Mouse (Mus musculus) C2C12 (cell line): ENCODE measurements around the gene Auts2. TPM values are rescaled to one million over a fixed set of nuclear protein-coding genes. Genes with fewer than 3 reads are reported as not detected.

ENCODE experiments used
- H3K27me3 ChIP-seq: one replicate; pipeline ENCODE4 v1.6.1; 2011; ENCODE audit not compliant: control insufficient read depth, insufficient read depth, insufficient read length
- H3K36me3 ChIP-seq: one replicate; pipeline ENCODE4 v1.6.1; 2011; ENCODE audit not compliant: control insufficient read depth, insufficient read depth
- H3K4me3 ChIP-seq: one replicate; pipeline ENCODE4 v1.5.1; 2011; ENCODE audit warnings: mild to moderate bottlenecking, control low read depth; ENCODE audit not compliant: poor library complexity, insufficient read depth, severe bottlenecking
- H3K79me2 ChIP-seq: one replicate; pipeline ENCODE4 v1.6.1; 2011; ENCODE audit not compliant: control insufficient read depth, insufficient read depth
- H3K79me3 ChIP-seq: one replicate; pipeline ENCODE4 v1.6.1; 2011; ENCODE audit warnings: low read depth, control low read depth
- H3ac ChIP-seq: one replicate; pipeline ENCODE3; 2011; ENCODE audit warnings: low read depth; ENCODE audit not compliant: control insufficient read depth, insufficient read length
- CEBPB ChIP-seq: IDR thresholded peaks from one replicate; pipeline ENCODE4 v1.6.1; 2011; ENCODE audit warnings: low read depth, mild to moderate bottlenecking, control low read depth, moderate library complexity
- CTCF ChIP-seq: IDR thresholded peaks from one replicate; pipeline ENCODE4 v1.5.1; 2011; ENCODE audit not compliant: control insufficient read depth, insufficient read depth, insufficient read length
- FOSL1 ChIP-seq: IDR thresholded peaks from one replicate; pipeline ENCODE4 v1.8.0; 2011; ENCODE audit warnings: mild to moderate bottlenecking, low read length; ENCODE audit not compliant: poor library complexity, insufficient read depth, severe bottlenecking
- MAX ChIP-seq: IDR thresholded peaks from one replicate; pipeline ENCODE4 v1.6.1; 2011; ENCODE audit warnings: mild to moderate bottlenecking, control low read depth
- MYOD1 ChIP-seq: IDR thresholded peaks from one replicate; pipeline ENCODE4 v1.6.1; 2011; ENCODE audit warnings: low read depth; ENCODE audit not compliant: control insufficient read depth, insufficient read length
- MYOG ChIP-seq: IDR thresholded peaks from one replicate; pipeline ENCODE4 v1.6.1; 2011; ENCODE audit not compliant: control insufficient read depth, insufficient read length; ENCODE audit errors: extremely low read depth
- USF1 ChIP-seq: IDR thresholded peaks from one replicate; pipeline ENCODE4 v1.6.1; 2011; ENCODE audit warnings: low read depth, mild to moderate bottlenecking, control low read depth, moderate library complexity
- polyA plus RNA-seq: library from polyadenylated mRNA; unstranded; fragments of >200 nt; fragmentation: generic; extraction: Trizol; gene quantifications from one replicate; pipeline ENCODE4 v1.2.1, GENCODE M21; 2012; ENCODE audit warnings: missing spikeins

The Auts2 gene
- polyA plus RNA-seq, 1 experiment: 8.4 TPM

GRCm38 (mm10) chr5:132200595-132200994 is 342.5 kb downstream of the Auts2 start:
- H3K4me3 ChIP-seq: no peak overlapping the region
- H3K27me3 ChIP-seq: no peaks in the 10 kb centered on the region
- H3K79me3 ChIP-seq: no peaks in the 10 kb centered on the region
- no peaks in the 10 kb centered on the region for H3K36me3 ChIP-seq
- H3K79me2 ChIP-seq: no peaks in the 10 kb centered on the region
- no peak overlapping the region for H3ac ChIP-seq
- TF ChIP-seq MYOG (no peak), CTCF (no peak), MYOD1 (no peak), USF1 (no peak), CEBPB (no peak), FOSL1 (no peak), MAX (no peak)

- no peak overlapping the region for H3K4me3 ChIP-seq
- H3K36me3 ChIP-seq: no peaks in the 10 kb centered on the region
- H3ac ChIP-seq: no peak overlapping the region
- no peak for TF ChIP-seq USF1
- no peak for TF ChIP-seq MAX
- no peak for TF ChIP-seq CEBPB
- no peak for TF ChIP-seq MYOD1
- TF ChIP-seq MYOG: no peak
- TF ChIP-seq FOSL1: no peak
- TF ChIP-seq CTCF: no peak
- no peaks in the 10 kb centered on the region for H3K79me3 ChIP-seq
- no peaks in the 10 kb centered on the region for H3K27me3 ChIP-seq
- no peaks in the 10 kb centered on the region for H3K79me2 ChIP-seq
Observed at GRCm38 (mm10) chr5:132195048-132195533, 348.1 kb downstream of the Auts2 start.

GRCm38 (mm10) chr5:132190190-132190589 is 353.0 kb downstream of the Auts2 start:
- H3ac ChIP-seq: no peak overlapping the region
- H3K36me3 ChIP-seq: no peaks in the 10 kb centered on the region
- no peak overlapping the region for H3K4me3 ChIP-seq
- H3K79me3 ChIP-seq: no peaks in the 10 kb centered on the region
- H3K79me2 ChIP-seq: no peaks in the 10 kb centered on the region
- TF ChIP-seq USF1 (no peak), CTCF (no peak), CEBPB (no peak), FOSL1 (no peak), MAX (no peak), MYOG (no peak), MYOD1 (no peak)
- H3K27me3 ChIP-seq: no peaks in the 10 kb centered on the region

GRCm38 (mm10) chr5:132186659-132187058 is 356.5 kb downstream of the Auts2 start:
- H3K79me3 ChIP-seq: no peaks in the 10 kb centered on the region
- no peak overlapping the region for H3ac ChIP-seq
- H3K79me2 ChIP-seq: no peaks in the 10 kb centered on the region
- no peaks in the 10 kb centered on the region for H3K36me3 ChIP-seq
- no peak overlapping the region for H3K4me3 ChIP-seq
- no peak for TF ChIP-seq FOSL1
- no peak for TF ChIP-seq MYOG
- H3K27me3 ChIP-seq: no peaks in the 10 kb centered on the region

- H3ac ChIP-seq: no peak overlapping the region
- H3K79me2 ChIP-seq: no peaks in the 10 kb centered on the region
- no peak overlapping the region for H3K4me3 ChIP-seq
- H3K36me3 ChIP-seq: no peaks in the 10 kb centered on the region
- no peaks in the 10 kb centered on the region for H3K79me3 ChIP-seq
- no peaks in the 10 kb centered on the region for H3K27me3 ChIP-seq
- no peak for TF ChIP-seq MAX
- no peak for TF ChIP-seq FOSL1
- no peak for TF ChIP-seq USF1
- no peak for TF ChIP-seq CEBPB
Observed at GRCm38 (mm10) chr5:132186221-132186620, 356.9 kb downstream of the Auts2 start.

- Histone ChIP-seq H3K36me3 (no peaks in the 10 kb centered on the region), H3ac (no peak overlapping the region), H3K79me3 (no peaks in the 10 kb centered on the region), H3K79me2 (no peaks in the 10 kb centered on the region), H3K4me3 (no peak overlapping the region), H3K27me3 (no peaks in the 10 kb centered on the region)
- TF ChIP-seq CTCF (no peak), CEBPB (no peak)
Observed at GRCm38 (mm10) chr5:132184395-132185095, 358.6 kb downstream of the Auts2 start.
